Mouse (Mus musculus): ENCODE results near the gene Lamp1. TPM values are rescaled to one million over a fixed set of nuclear protein-coding genes. Genes with fewer than 3 reads are reported as not detected.

The Lamp1 gene
- polyA plus RNA-seq, 1 experiment from 2014 or later: 247 TPM

GRCm38 (mm10) chr8:13204371-13205140, 45.6 kb downstream of the Lamp1 start:
- H3K9me3 ChIP-seq: no peaks in the 10 kb centered on the region
- H3K4me3 ChIP-seq: no peak overlapping the region
- H3K27ac ChIP-seq: no peak overlapping the region
- no peak for ATAC-seq (ENCODE audit: low FRiP score, low read depth)
- no peak overlapping the region for H3K9ac ChIP-seq
- no peaks in the 10 kb centered on the region for H3K36me3 ChIP-seq
- WGBS: 72% methylated on average over 12 of the region's 12 CpGs
- H3K4me2 ChIP-seq (replicated peaks): no peak overlapping the region
- peaks cover 47% of the 10 kb centered on the region for H3K27me3 ChIP-seq
- H3K4me1 ChIP-seq: peaks cover 15% of the 10 kb centered on the region

- H3K9ac ChIP-seq: no peak overlapping the region
- no peak for ATAC-seq (ENCODE audit: low FRiP score, low read depth)
- H3K4me1 ChIP-seq: peaks cover 12% of the 10 kb centered on the region; the same call in 1 of the 2 replicates
- 92% methylated on average over 5 of the region's 5 CpGs for WGBS
- no peak overlapping the region for H3K4me3 ChIP-seq
- H3K4me2 ChIP-seq (replicated peaks): no peak overlapping the region
- peaks cover 40% of the 10 kb centered on the region for H3K27me3 ChIP-seq
- H3K36me3 ChIP-seq: no peaks in the 10 kb centered on the region
- H3K27ac ChIP-seq: no peak overlapping the region
- no peaks in the 10 kb centered on the region for H3K9me3 ChIP-seq
Observed at GRCm38 (mm10) chr8:13205311-13205710, 46.4 kb downstream of the Lamp1 start.

DNA sequence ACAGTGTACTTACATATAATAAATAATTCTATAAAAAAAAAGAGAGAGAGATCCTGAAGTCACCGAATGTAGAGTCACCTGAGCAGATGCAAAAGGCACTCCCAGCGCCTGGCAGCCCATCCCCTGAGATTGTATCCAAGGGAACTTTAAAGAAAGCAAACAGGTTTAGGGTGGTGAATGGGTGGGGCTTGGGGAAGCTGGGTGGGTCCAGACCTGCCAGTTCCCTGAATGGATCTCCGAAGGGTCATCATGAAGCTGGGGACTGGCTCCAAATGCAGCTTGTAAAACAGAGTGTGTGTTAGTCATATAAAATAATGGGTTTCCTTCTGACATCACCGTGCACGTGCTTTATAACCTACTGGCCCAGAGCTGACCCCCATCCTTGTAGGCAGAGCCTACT, 47.3 kb downstream of the Lamp1 start:
- no peak for ATAC-seq (ENCODE audit: low FRiP score, low read depth)
- no peak overlapping the region for H3K4me2 ChIP-seq (replicated peaks)
- peaks cover 30% of the 10 kb centered on the region for H3K27me3 ChIP-seq
- no peaks in the 10 kb centered on the region for H3K36me3 ChIP-seq
- 24% methylated on average over 5 of the region's 5 CpGs for WGBS
- H3K9ac ChIP-seq: no peak overlapping the region
- no peak overlapping the region for H3K27ac ChIP-seq
- 0 out of 2 replicates have a peak, but pooled peaks cover 5% of the 10 kb centered on the region for H3K4me1 ChIP-seq
- no peak overlapping the region for H3K4me3 ChIP-seq
- no peaks in the 10 kb centered on the region for H3K9me3 ChIP-seq

- Histone ChIP-seq H3K9ac (no peak overlapping the region), H3K9me3 (no peaks in the 10 kb centered on the region), H3K36me3 (no peaks in the 10 kb centered on the region), H3K4me2 (replicated peaks) (no peak overlapping the region), H3K4me3 (no peak overlapping the region), H3K27me3 (peaks cover 7% of the 10 kb centered on the region; the same call in 1 of the 2 replicates), H3K27ac (no peak overlapping the region), H3K4me1 (peaks cover 12% of the 10 kb centered on the region)
- 44% methylated on average over 6 of the region's 6 CpGs for WGBS
- no peak for ATAC-seq (ENCODE audit: low FRiP score, low read depth)
Observed at GRCm38 (mm10) chr8:13208627-13209355, 49.8 kb downstream of the Lamp1 start.

DNA sequence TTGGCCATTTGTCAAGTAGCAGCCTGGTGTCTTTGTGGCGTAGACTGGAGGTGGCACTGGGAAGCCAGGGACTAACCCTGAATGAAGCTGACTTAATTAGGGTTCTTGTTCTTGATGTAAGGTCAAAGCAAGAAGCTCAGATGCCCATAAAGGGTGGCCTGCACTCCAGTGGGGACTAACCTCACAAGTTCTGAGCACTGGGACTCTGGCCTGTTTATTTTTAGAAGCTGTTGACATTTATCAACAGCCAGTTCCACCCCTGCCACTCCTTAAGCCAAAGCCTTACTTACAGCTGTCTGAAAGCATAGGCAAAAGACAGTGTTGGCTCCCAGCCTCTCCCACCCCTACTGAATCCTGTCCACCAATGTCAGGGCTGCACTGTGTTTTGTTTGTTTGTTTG, 50.8 kb downstream of the Lamp1 start:
- no peak overlapping the region for H3K9ac ChIP-seq
- no peak overlapping the region for H3K4me2 ChIP-seq (replicated peaks)
- peaks cover 13% of the 10 kb centered on the region for H3K4me1 ChIP-seq
- no peak overlapping the region for H3K27ac ChIP-seq
- H3K9me3 ChIP-seq: no peaks in the 10 kb centered on the region
- WGBS: 46% methylated on average over 1 of the region's 1 CpGs
- no peaks in the 10 kb centered on the region for H3K36me3 ChIP-seq
- no peak for ATAC-seq (ENCODE audit: low FRiP score, low read depth)
- no peak overlapping the region for H3K4me3 ChIP-seq
- peaks cover 5% of the 10 kb centered on the region; the same call in 1 of the 2 replicates for H3K27me3 ChIP-seq

GRCm38 (mm10) chr8:13213479-13214268, 54.7 kb downstream of the Lamp1 start:
- H3K4me3 ChIP-seq: no peak overlapping the region
- 19% methylated on average over 10 of the region's 10 CpGs for WGBS
- H3K4me2 ChIP-seq (replicated peaks): peak overlapping the region; percentile 46
- no peaks in the 10 kb centered on the region for H3K9me3 ChIP-seq
- peak; percentile 57 for ATAC-seq (ENCODE audit: low FRiP score, low read depth)
- no peak overlapping the region for H3K9ac ChIP-seq
- no peaks in the 10 kb centered on the region for H3K27me3 ChIP-seq
- no peak overlapping the region for H3K27ac ChIP-seq
- H3K36me3 ChIP-seq: no peaks in the 10 kb centered on the region
- peaks cover 13% of the 10 kb centered on the region for H3K4me1 ChIP-seq

DNA sequence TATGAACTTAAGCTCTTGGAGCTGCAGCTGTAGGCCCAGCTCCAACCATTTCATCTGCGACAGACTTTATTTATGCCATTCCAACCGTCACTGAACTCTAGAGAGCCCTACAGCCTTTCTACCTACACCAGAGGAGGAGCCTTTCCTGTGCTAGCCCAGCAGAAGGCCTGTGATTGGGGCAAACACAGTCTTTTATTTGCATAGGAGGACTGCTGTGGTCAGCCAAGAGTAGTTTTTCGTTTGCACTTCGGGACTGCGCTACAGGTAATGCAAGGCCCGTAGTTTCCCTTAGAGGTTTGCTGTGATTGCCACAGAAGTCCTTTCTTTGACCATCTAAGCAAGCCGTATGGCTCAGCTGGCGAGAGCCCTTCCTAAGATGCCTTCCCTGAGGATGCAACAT, 57.4 kb downstream of the Lamp1 start:
- H3K27me3 ChIP-seq: no peaks in the 10 kb centered on the region
- H3K9ac ChIP-seq: no peak overlapping the region
- no peak overlapping the region for H3K4me3 ChIP-seq
- no peak overlapping the region for H3K4me2 ChIP-seq (replicated peaks)
- no peak for ATAC-seq (ENCODE audit: low FRiP score, low read depth)
- 64% methylated on average over 8 of the region's 8 CpGs for WGBS
- no peak overlapping the region for H3K27ac ChIP-seq
- peaks cover 13% of the 10 kb centered on the region for H3K4me1 ChIP-seq
- H3K9me3 ChIP-seq: no peaks in the 10 kb centered on the region
- no peaks in the 10 kb centered on the region for H3K36me3 ChIP-seq

GRCm38 (mm10) chr8:13217093-13217492, 58.1 kb downstream of the Lamp1 start:
- Histone ChIP-seq H3K9me3 (no peaks in the 10 kb centered on the region), H3K4me1 (peaks cover 13% of the 10 kb centered on the region), H3K27ac (no peak overlapping the region), H3K9ac (no peak overlapping the region), H3K4me2 (replicated peaks) (no peak overlapping the region), H3K4me3 (no peak overlapping the region), H3K27me3 (no peaks in the 10 kb centered on the region), H3K36me3 (no peaks in the 10 kb centered on the region)
- ATAC-seq (ENCODE audit: low FRiP score, low read depth): no peak
- WGBS: 28% methylated on average over 5 of the region's 5 CpGs

DNA sequence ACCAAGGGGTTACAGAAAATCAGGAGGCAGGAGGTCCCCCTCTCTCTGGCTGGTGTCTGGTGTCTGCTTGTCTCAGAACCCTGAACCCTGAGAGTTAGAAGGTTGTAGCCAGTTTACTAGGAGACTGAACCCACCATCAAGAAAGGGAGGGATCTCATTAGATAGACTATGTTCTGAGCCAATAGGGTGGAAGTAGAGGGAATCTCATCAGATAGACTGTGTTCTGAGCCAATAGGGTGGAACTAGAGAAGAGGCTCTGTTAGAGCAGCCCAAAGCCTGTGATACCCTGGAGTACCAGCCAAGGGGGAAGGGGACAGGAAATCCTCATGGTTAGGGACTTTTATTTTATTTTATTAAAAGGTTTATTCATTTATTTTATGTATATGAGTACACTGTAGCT, 59.0 kb downstream of the Lamp1 start:
- no peaks in the 10 kb centered on the region for H3K27me3 ChIP-seq
- H3K4me2 ChIP-seq (replicated peaks): no peak overlapping the region
- H3K9ac ChIP-seq: no peak overlapping the region
- no peak overlapping the region for H3K4me3 ChIP-seq
- H3K36me3 ChIP-seq: no peaks in the 10 kb centered on the region
- no peak overlapping the region for H3K27ac ChIP-seq
- no peak for ATAC-seq (ENCODE audit: low FRiP score, low read depth)
- H3K4me1 ChIP-seq: peaks cover 13% of the 10 kb centered on the region
- H3K9me3 ChIP-seq: no peaks in the 10 kb centered on the region

GRCm38 (mm10) chr8:13218441-13218840, 59.5 kb downstream of the Lamp1 start:
- no peak for ATAC-seq (ENCODE audit: low FRiP score, low read depth)
- no peaks in the 10 kb centered on the region for H3K27me3 ChIP-seq
- no peaks in the 10 kb centered on the region for H3K36me3 ChIP-seq
- H3K27ac ChIP-seq: no peak overlapping the region
- 82% methylated on average over 4 of the region's 4 CpGs for WGBS
- no peaks in the 10 kb centered on the region for H3K9me3 ChIP-seq
- no peak overlapping the region for H3K9ac ChIP-seq
- H3K4me2 ChIP-seq (replicated peaks): no peak overlapping the region
- H3K4me1 ChIP-seq: peaks cover 8% of the 10 kb centered on the region
- no peak overlapping the region for H3K4me3 ChIP-seq

- H3K4me1 ChIP-seq: peaks cover 19% of the 10 kb centered on the region
- no peak overlapping the region for H3K4me2 ChIP-seq (replicated peaks)
- ATAC-seq (ENCODE audit: low FRiP score, low read depth): no peak
- WGBS: 79% methylated on average over 9 of the region's 9 CpGs
- no peak overlapping the region for H3K4me3 ChIP-seq
- H3K9me3 ChIP-seq: no peaks in the 10 kb centered on the region
- H3K9ac ChIP-seq: no peak overlapping the region
- H3K27me3 ChIP-seq: no peaks in the 10 kb centered on the region
- H3K27ac ChIP-seq: no peak overlapping the region
- no peaks in the 10 kb centered on the region for H3K36me3 ChIP-seq
Observed at GRCm38 (mm10) chr8:13224426-13224825, 65.5 kb downstream of the Lamp1 start.
